Mouse (Mus musculus): Measurements from ENCODE around the gene Slc31a2. TPM values are rescaled to one million over a fixed set of nuclear protein-coding genes. Genes with fewer than 3 reads are reported as not detected.

Gene Slc31a2
- polyA plus RNA-seq, 1 experiment: 4.2 TPM

GRCm38 (mm10) chr4:62313641-62314211, 51.4 kb downstream of the Slc31a2 start:
- H3K79me2 ChIP-seq (ENCODE audit: control insufficient read depth, insufficient read depth): no peaks in the 10 kb centered on the region
- H3K4me2 ChIP-seq (ENCODE audit: low read depth): no peak overlapping the region
- H3K27me3 ChIP-seq (ENCODE audit: control insufficient read depth, insufficient read depth, insufficient read length): no peaks in the 10 kb centered on the region
- TF ChIP-seq POLR2A (IDR thresholded peaks at IDR 0.05; ENCODE audit: insufficient read length, low read depth) (no peak), MYOG (IDR thresholded peaks at IDR 0.05; ENCODE audit: control insufficient read depth in 1 of 3, insufficient read depth in 1 of 3, insufficient read length in 2 of 3, low read depth in 2 of 3) (no peak), SRF (IDR thresholded peaks at IDR 0.05; ENCODE audit: control insufficient read depth, insufficient read length, low read depth) (no peak), USF1 (IDR thresholded peaks at IDR 0.05; ENCODE audit: low read depth) (no peak), REST (IDR thresholded peaks at IDR 0.05; ENCODE audit: insufficient read depth, insufficient read length) (no peak), MYOD1 (IDR thresholded peaks at IDR 0.05; ENCODE audit: control insufficient read depth in 1 of 3, insufficient read length in 2 of 3, low read depth in 2 of 3) (no peak), TCF12 (IDR thresholded peaks at IDR 0.05; ENCODE audit: insufficient read depth, poor library complexity, severe bottlenecking) (no peak), E2F4 (IDR thresholded peaks at IDR 0.05; ENCODE audit: insufficient read depth) (no peak), MAX (IDR thresholded peaks at IDR 0.05; ENCODE audit: low read depth) (no peak), CEBPB (IDR thresholded peaks at IDR 0.05; ENCODE audit: insufficient read depth, poor library complexity, severe bottlenecking) (no peak), POLR2AphosphoS2 (IDR thresholded peaks at IDR 0.05; ENCODE audit: insufficient read length, low read depth) (no peak), TCF3 (IDR thresholded peaks at IDR 0.05; ENCODE audit: insufficient read length, low read depth) (no peak)
- H3ac ChIP-seq (ENCODE audit: control insufficient read depth, insufficient read length): no peak overlapping the region
- H3K4me3 ChIP-seq: no peak overlapping the region
- peaks cover 25% of the 10 kb centered on the region for H3K36me3 ChIP-seq (ENCODE audit: control insufficient read depth, insufficient read depth)

DNA sequence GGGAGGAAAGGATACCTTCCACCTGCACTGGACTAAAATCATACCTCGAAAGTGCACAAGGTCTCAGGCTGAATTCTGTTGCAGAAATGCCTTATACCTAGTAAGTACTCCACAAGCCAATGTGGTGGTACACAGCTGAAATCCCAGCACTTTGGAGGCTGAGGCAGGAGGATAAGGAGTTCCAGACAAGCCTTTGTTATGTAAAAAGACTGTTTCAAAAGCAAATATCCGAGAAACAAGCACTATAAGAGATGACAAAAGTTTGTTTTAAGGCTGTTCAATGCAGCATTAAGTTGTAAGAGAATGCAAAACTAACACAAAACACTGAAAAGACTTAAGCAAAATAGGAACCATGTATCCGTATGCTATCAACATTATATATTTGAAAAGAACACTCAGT, 52.2 kb downstream of the Slc31a2 start:
- H3K36me3 ChIP-seq (ENCODE audit: control insufficient read depth, insufficient read depth): peaks cover 26% of the 10 kb centered on the region
- no peaks in the 10 kb centered on the region for H3K27me3 ChIP-seq (ENCODE audit: control insufficient read depth, insufficient read depth, insufficient read length)
- TF ChIP-seq TCF3 (IDR thresholded peaks at IDR 0.05; ENCODE audit: insufficient read length, low read depth): no peak
- no peak for TF ChIP-seq POLR2A (IDR thresholded peaks at IDR 0.05; ENCODE audit: insufficient read length, low read depth)
- TF ChIP-seq SRF (IDR thresholded peaks at IDR 0.05; ENCODE audit: control insufficient read depth, insufficient read length, low read depth): no peak
- no peak for TF ChIP-seq REST (IDR thresholded peaks at IDR 0.05; ENCODE audit: insufficient read depth, insufficient read length)
- TF ChIP-seq TCF12 (IDR thresholded peaks at IDR 0.05; ENCODE audit: insufficient read depth, poor library complexity, severe bottlenecking): no peak
- TF ChIP-seq MYOG (IDR thresholded peaks at IDR 0.05; ENCODE audit: control insufficient read depth in 1 of 3, insufficient read depth in 1 of 3, insufficient read length in 2 of 3, low read depth in 2 of 3): no peak
- no peak for TF ChIP-seq POLR2AphosphoS2 (IDR thresholded peaks at IDR 0.05; ENCODE audit: insufficient read length, low read depth)
- H3K79me2 ChIP-seq (ENCODE audit: control insufficient read depth, insufficient read depth): no peaks in the 10 kb centered on the region
- no peak overlapping the region for H3ac ChIP-seq (ENCODE audit: control insufficient read depth, insufficient read length)
- no peak overlapping the region for H3K4me2 ChIP-seq (ENCODE audit: low read depth)
- H3K4me3 ChIP-seq: no peak overlapping the region

DNA sequence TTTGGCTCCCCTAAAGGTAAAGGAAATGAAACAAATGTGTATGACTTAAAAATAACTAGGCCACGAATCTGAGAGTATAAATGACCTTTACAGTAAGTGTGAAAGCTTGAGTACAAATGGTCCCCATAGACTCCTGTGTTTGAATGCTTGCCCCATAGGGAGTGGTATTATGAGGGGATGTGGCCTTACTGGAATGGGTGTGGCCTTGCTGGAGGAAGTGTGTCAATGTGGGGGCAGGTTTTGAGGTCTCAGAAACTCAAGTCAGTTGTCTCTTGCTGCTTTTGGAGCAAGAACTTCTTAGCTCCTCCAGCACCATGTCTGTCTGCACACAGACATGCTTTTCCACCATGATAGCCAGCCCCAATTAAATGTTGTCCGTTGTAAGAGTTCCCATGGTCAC, 54.1 kb downstream of the Slc31a2 start:
- H3K4me2 ChIP-seq (ENCODE audit: low read depth): no peak overlapping the region
- H3K79me2 ChIP-seq (ENCODE audit: control insufficient read depth, insufficient read depth): no peaks in the 10 kb centered on the region
- TF ChIP-seq MYOG (IDR thresholded peaks at IDR 0.05; ENCODE audit: control insufficient read depth in 1 of 3, insufficient read depth in 1 of 3, insufficient read length in 2 of 3, low read depth in 2 of 3): no peak
- TF ChIP-seq SRF (IDR thresholded peaks at IDR 0.05; ENCODE audit: control insufficient read depth, insufficient read length, low read depth): no peak
- no peak for TF ChIP-seq USF1 (IDR thresholded peaks at IDR 0.05; ENCODE audit: low read depth)
- no peak for TF ChIP-seq CEBPB (IDR thresholded peaks at IDR 0.05; ENCODE audit: insufficient read depth, poor library complexity, severe bottlenecking)
- no peak for TF ChIP-seq TCF3 (IDR thresholded peaks at IDR 0.05; ENCODE audit: insufficient read length, low read depth)
- no peak for TF ChIP-seq MYOD1 (IDR thresholded peaks at IDR 0.05; ENCODE audit: control insufficient read depth in 1 of 3, insufficient read length in 2 of 3, low read depth in 2 of 3)
- TF ChIP-seq MAX (IDR thresholded peaks at IDR 0.05; ENCODE audit: low read depth): no peak
- no peak for TF ChIP-seq POLR2AphosphoS2 (IDR thresholded peaks at IDR 0.05; ENCODE audit: insufficient read length, low read depth)
- no peak for TF ChIP-seq REST (IDR thresholded peaks at IDR 0.05; ENCODE audit: insufficient read depth, insufficient read length)
- TF ChIP-seq TCF12 (IDR thresholded peaks at IDR 0.05; ENCODE audit: insufficient read depth, poor library complexity, severe bottlenecking): no peak
- no peak for TF ChIP-seq POLR2A (IDR thresholded peaks at IDR 0.05; ENCODE audit: insufficient read length, low read depth)
- TF ChIP-seq E2F4 (IDR thresholded peaks at IDR 0.05; ENCODE audit: insufficient read depth): no peak
- no peaks in the 10 kb centered on the region for H3K27me3 ChIP-seq (ENCODE audit: control insufficient read depth, insufficient read depth, insufficient read length)
- peaks cover 37% of the 10 kb centered on the region for H3K36me3 ChIP-seq (ENCODE audit: control insufficient read depth, insufficient read depth)
- no peak overlapping the region for H3ac ChIP-seq (ENCODE audit: control insufficient read depth, insufficient read length)
- H3K4me3 ChIP-seq: no peak overlapping the region

DNA sequence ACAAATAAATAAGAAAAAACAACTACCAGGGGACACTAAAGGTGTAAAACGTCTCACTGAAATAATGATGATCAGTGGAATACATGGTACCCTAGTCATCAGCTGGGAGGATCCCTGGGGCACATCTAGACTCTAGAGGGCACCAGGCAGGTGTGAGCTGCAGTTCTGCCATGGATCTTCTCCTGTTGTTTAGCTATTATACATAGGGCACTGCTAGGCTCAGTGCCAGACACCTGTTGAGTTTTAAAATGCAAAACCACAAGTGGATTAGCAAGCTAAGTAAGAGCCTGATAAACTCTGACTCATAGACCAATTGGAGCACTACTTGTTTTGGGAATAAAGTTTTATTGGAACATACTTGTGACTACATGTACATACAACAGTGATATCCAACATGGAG, 55.9 kb downstream of the Slc31a2 start:
- TF ChIP-seq MYOG (IDR thresholded peaks at IDR 0.05; ENCODE audit: control insufficient read depth in 1 of 3, insufficient read depth in 1 of 3, insufficient read length in 2 of 3, low read depth in 2 of 3) (peak in 2 of 3 experiments; percentile 56 to 58), MAX (IDR thresholded peaks at IDR 0.05; ENCODE audit: low read depth) (no peak), E2F4 (IDR thresholded peaks at IDR 0.05; ENCODE audit: insufficient read depth) (no peak), CEBPB (IDR thresholded peaks at IDR 0.05; ENCODE audit: insufficient read depth, poor library complexity, severe bottlenecking) (no peak), TCF12 (IDR thresholded peaks at IDR 0.05; ENCODE audit: insufficient read depth, poor library complexity, severe bottlenecking) (peak; percentile 44), SRF (IDR thresholded peaks at IDR 0.05; ENCODE audit: control insufficient read depth, insufficient read length, low read depth) (no peak), POLR2AphosphoS2 (IDR thresholded peaks at IDR 0.05; ENCODE audit: insufficient read length, low read depth) (no peak), REST (IDR thresholded peaks at IDR 0.05; ENCODE audit: insufficient read depth, insufficient read length) (no peak), USF1 (IDR thresholded peaks at IDR 0.05; ENCODE audit: low read depth) (no peak), MYOD1 (IDR thresholded peaks at IDR 0.05; ENCODE audit: control insufficient read depth in 1 of 3, insufficient read length in 2 of 3, low read depth in 2 of 3) (peak; percentile 9 to 71 (median 64)), POLR2A (IDR thresholded peaks at IDR 0.05; ENCODE audit: insufficient read length, low read depth) (no peak), TCF3 (IDR thresholded peaks at IDR 0.05; ENCODE audit: insufficient read length, low read depth) (no peak)
- no peaks in the 10 kb centered on the region for H3K27me3 ChIP-seq (ENCODE audit: control insufficient read depth, insufficient read depth, insufficient read length)
- no peaks in the 10 kb centered on the region for H3K79me2 ChIP-seq (ENCODE audit: control insufficient read depth, insufficient read depth)
- H3K36me3 ChIP-seq (ENCODE audit: control insufficient read depth, insufficient read depth): peaks cover 40% of the 10 kb centered on the region
- H3K4me3 ChIP-seq: no peak overlapping the region
- H3K4me2 ChIP-seq (ENCODE audit: low read depth): no peak overlapping the region
- H3ac ChIP-seq (ENCODE audit: control insufficient read depth, insufficient read length): no peak overlapping the region
